Mouse (Mus musculus): ENCODE results near the gene Tmem267.
"Not testable (repeated sequence)": the region's sequence is repeated elsewhere in the genome, so short reads cannot be mapped to it uniquely, and the experiment has no call there.

The Tmem267 gene

GRCm38 (mm10) chr13:119604322-119604721, 116.5 kb downstream of the Tmem267 start:
- intact Hi-C loops (cut with DNase I) = not testable (repeated sequence)

DNA sequence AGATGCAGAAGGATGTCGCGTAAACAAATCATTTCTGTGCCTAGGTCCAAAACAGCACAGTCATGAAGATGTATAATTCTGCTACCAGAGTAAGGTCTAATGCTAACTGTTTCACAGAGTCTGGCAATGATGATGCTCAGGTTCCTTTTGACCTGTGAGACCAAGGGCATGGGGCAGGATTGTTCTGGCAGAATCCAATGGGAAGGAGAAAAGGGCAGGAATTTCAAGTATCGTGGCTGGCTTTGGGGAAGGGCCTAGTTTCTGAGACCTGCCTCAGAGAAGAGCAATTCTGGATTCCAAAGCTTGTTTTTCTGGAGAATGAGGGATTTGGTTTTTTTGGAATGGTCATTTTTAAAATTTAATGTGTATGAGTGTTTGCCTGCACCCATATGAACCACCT, 131.0 kb downstream of the Tmem267 start:
- intact Hi-C loops (cut with DNase I) = no loop called here

GRCm38 (mm10) chr13:119619735-119620134, 131.9 kb downstream of the Tmem267 start:
- intact Hi-C loops (cut with DNase I) = no loop called here

DNA sequence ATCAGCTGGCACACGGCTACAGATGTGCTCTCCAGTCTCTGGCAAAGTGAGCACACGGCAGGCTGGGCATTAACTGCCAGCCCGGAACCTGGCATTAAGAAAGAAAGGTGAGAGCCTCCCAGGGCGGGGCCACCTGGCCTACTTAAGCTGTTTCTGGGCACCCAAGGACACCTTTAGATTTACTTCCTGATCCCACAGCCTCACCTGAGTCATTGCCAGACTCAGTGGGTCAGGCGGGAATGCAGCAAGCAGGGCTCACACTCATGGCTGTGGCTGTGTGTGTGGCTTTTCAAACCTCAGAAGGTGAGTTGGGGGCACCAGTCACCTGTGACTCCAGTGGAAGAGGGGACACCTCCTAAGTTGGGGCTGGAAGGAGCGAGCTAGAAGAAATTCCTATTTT, 135.8 kb downstream of the Tmem267 start, which contains the start of gene Ccl28:
TSS of gene Ccl28 (plus strand) at position 186 of the 400 bp plus-strand sequence.
- intact Hi-C loops (cut with DNase I) = no loop called here

GRCm38 (mm10) chr13:119625952-119626351, 138.1 kb downstream of the Tmem267 start:
- intact Hi-C loops (cut with DNase I) = not testable (repeated sequence)

DNA sequence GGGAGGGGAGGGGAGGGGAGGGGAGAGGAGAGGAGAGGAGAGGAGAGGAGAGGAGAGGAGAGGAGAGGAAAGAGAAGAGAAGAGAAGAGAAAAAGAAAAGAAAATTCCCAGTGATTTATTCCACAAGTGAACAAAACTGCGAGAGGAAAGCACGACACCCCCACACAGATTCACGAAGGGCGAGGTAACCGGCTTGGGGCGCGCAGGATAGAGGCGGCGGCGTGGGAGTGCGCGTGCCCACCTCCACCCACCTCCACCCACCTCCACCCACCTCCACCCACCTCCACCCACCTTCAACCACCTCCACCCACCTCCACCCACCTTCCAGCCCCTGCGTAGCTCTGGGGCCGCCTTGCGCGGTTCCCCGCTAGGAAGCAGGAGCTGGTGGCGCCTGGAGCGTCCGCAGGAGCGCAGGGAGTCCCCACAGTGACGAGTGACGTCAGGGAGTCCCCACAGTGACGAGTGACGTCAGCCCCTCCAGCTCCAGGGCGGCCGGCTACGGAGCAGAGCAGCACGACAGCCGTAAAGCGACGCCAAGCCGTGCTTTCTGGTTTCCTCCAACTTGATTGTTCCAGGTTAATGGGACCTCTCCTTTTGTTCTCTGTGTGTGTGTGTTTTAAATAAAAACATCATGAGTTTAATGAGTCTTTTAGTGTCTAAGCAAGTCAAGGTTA, 143.8 kb downstream of the Tmem267 start:
- intact Hi-C loops (cut with DNase I) = no loop called here

GRCm38 (mm10) chr13:119632156-119632548, 144.3 kb downstream of the Tmem267 start:
- intact Hi-C loops (cut with DNase I) = no loop called here

GRCm38 (mm10) chr13:119635496-119635895, 147.7 kb downstream of the Tmem267 start:
- intact Hi-C loops (cut with DNase I) = loop anchor here (5.0 kb wide), 1 partner anchor 152 kb away; no protein-coding TSS in a partner anchor

GRCm38 (mm10) chr13:119637837-119638236, 150.0 kb downstream of the Tmem267 start:
- intact Hi-C loops (cut with DNase I) = loop anchor here (5.0 kb wide), 1 partner anchor 149 kb away; no protein-coding TSS in a partner anchor

DNA sequence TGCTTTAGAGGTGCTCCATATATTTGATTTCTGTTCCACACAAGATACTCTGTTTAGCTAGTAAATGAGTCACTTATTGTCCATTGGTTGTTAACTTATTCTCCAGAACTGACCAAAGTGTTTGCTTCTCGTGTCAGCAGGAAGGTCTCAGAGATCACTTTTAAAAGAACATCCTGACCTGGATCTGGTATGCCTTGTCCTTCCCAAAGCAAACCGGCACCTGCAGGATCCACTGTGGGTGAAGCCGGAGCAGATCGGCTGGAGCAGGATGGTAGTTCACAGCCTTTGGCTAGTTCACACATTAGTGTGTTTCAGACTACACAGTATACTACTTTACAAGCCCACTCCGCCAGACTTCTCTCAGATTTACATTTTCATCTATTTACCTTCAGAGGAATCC, 150.6 kb downstream of the Tmem267 start:
- intact Hi-C loops (cut with DNase I) = loop anchor here (5.0 kb wide), 1 partner anchor 149 kb away; no protein-coding TSS in a partner anchor

DNA sequence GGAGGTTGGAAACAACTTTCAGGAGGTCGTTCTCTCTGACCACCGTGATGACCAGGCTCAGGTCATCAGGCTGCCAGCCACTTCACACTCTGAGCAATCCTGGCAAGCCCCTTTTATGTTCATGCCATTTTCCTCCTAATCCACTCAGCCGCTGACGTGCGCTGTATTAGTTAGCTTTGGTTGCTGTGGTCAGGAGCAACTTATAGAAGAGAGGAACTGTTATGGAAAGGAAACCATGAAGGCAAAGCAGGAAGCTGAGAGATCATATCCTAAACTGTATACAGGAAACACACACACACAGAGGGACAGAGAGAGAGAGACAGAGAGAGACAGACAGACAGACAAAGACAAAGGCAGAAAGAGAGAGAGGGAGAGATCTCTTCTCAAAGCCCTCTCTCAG, 151.5 kb downstream of the Tmem267 start:
- intact Hi-C loops (cut with DNase I) = loop anchor here (5.0 kb wide), 1 partner anchor 148 kb away; no protein-coding TSS in a partner anchor

DNA sequence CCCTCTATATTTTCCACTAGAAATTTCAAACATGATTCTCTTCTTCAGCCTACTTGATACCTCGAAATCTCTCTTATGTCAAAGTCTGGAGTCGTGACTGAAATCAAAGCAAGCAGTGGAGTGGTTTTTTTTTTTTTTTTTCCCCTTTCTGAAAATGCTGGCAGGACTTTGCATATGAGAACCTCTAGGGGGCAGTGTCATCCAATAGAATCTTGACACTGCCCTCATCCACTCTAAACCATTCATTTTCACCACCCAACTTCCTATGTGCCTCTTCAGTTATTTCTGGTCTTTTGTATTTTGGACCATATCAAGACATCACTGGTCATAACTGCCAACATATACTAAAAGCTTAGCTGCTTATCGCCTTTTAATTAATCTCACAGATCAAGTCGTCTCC, 152.7 kb downstream of the Tmem267 start:
- intact Hi-C loops (cut with DNase I) = loop anchor here (2.0 to 5.0 kb wide), 2 partner anchors 92 to 162 kb away; no protein-coding TSS in a partner anchor

- intact Hi-C loops (cut with DNase I) = loop anchor here (2.0 to 5.0 kb wide), 2 partner anchors 92 to 161 kb away; no protein-coding TSS in a partner anchor
Measured at GRCm38 (mm10) chr13:119641145-119641544, 153.3 kb downstream of the Tmem267 start.

GRCm38 (mm10) chr13:119644769-119645168, 156.9 kb downstream of the Tmem267 start:
- intact Hi-C loops (cut with DNase I) = loop anchor here (5.0 kb wide), 1 partner anchor 158 kb away; no protein-coding TSS in a partner anchor

- intact Hi-C loops (cut with DNase I) = no loop called here
Measured at GRCm38 (mm10) chr13:119646511-119646910, 158.7 kb downstream of the Tmem267 start.

- intact Hi-C loops (cut with DNase I) = no loop called here
Measured at GRCm38 (mm10) chr13:119648891-119649698, 161.3 kb downstream of the Tmem267 start.

- intact Hi-C loops (cut with DNase I) = no loop called here
Measured at GRCm38 (mm10) chr13:119649699-119650046, 161.8 kb downstream of the Tmem267 start.

DNA sequence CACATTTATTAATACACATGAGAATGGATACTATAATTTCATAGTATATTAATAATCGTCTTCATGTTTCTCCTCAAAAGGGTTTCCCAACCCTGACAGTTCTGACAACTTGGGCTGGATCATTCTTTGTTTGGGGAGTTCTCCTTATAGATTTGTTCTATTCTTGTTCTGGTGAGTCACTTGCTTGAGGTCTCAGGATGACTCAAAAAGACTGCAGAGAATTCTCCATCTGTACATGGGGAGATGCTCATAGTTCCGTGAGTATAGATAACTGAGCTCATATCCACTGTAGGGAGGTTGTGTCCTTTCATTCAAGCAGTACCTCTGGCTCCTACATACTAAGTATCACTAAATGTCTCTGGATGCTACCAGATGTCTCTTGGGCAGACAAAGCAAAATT, 166.9 kb downstream of the Tmem267 start:
- intact Hi-C loops (cut with DNase I) = no loop called here

DNA sequence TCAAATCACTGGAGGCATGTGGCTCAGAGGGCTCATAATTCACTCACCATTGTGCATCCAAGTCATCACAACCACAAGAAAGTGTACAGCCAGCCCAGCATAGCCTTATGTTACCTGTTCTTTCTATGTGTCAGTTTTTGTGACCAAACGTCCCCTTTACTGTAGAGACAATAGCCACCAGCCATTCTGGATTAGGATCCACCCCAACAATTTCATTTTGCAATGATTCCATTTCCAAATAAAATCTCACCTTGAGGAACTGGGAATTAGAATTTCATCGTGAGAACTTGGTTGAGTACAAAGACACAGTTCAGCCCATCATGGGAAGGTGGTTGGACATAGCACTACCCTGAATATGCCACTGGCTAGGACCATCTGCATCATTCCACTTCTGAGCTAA, 168.4 kb downstream of the Tmem267 start:
- intact Hi-C loops (cut with DNase I) = no loop called here

GRCm38 (mm10) chr13:119656846-119657416, 169.1 kb downstream of the Tmem267 start:
- intact Hi-C loops (cut with DNase I) = no loop called here

Data from adrenal gland (tissue).